Mouse (Mus musculus): Measurements from ENCODE around the gene Lrp8. TPM values are rescaled to one million over a fixed set of nuclear protein-coding genes. Genes with fewer than 3 reads are reported as not detected.

Gene Lrp8
- total and polyA plus RNA-seq, 3 experiments: 25.2 to 33.2 TPM; not detected in 1

- no peak overlapping the region for H3K9ac ChIP-seq (ENCODE audit: control insufficient read depth, low read depth, low read length, poor library complexity, severe bottlenecking)
- no peaks in the 10 kb centered on the region for H3K9me3 ChIP-seq (replicated peaks; ENCODE audit: insufficient read depth, low read length)
- peaks cover 0 to 1% of the 10 kb centered on the region in 2 experiments; a peak in 2 of 4 replicates for H3K36me3 ChIP-seq (ENCODE audit: control insufficient read depth in 1 of 2, insufficient read depth in 2 of 2, low read length in 2 of 2)
- H3K79me2 ChIP-seq (ENCODE audit: control insufficient read depth, insufficient read depth, low read length, poor library complexity): 0 out of 2 replicates have a peak, but pooled peaks cover 1% of the 10 kb centered on the region
- H3K27me3 ChIP-seq (ENCODE audit: control insufficient read depth in 1 of 2, insufficient read depth in 2 of 2, low read length in 2 of 2): no peaks in the 10 kb centered on the region
- DNase-seq (ENCODE audit: low read depth, low spot score): no peak
- no peak for TF ChIP-seq RAD21 (IDR thresholded peaks at IDR 0.05; ENCODE audit: low read depth, low read length)
- no peak for TF ChIP-seq TBP (IDR thresholded peaks at IDR 0.05; ENCODE audit: low read depth, low read length)
- TF ChIP-seq EP300 (IDR thresholded peaks at IDR 0.05; ENCODE audit: low read depth in 1 of 2, low read length in 2 of 2): no peak
- TF ChIP-seq MAFK (IDR thresholded peaks at IDR 0.05; ENCODE audit: borderline replicate concordance, low read depth, low read length): no peak
- TF ChIP-seq ZC3H11A (IDR thresholded peaks at IDR 0.05; ENCODE audit: low read depth, low read length): no peak
- TF ChIP-seq TCF12 (IDR thresholded peaks at IDR 0.05; ENCODE audit: low read depth, low read length): no peak
- TF ChIP-seq SIN3A (IDR thresholded peaks at IDR 0.05; ENCODE audit: low read length): no peak
- no peaks in the 10 kb centered on the region for H3K4me1 ChIP-seq (ENCODE audit: control insufficient read depth in 1 of 2, insufficient read depth in 2 of 2, low read length in 2 of 2)
- no peak overlapping the region for H3K4me3 ChIP-seq (ENCODE audit: control insufficient read depth in 1 of 2, insufficient read depth in 1 of 2, low read depth in 2 of 2, low read length in 2 of 2)
- no peak overlapping the region for H3K27ac ChIP-seq (ENCODE audit: control insufficient read depth, low read depth, low read length)
Measured at GRCm38 (mm10) chr4:107834643-107835314, 32.7 kb downstream of the Lrp8 start.

- DNase-seq (ENCODE audit: low read depth, low spot score): no peak
- Histone ChIP-seq H3K4me1 (ENCODE audit: control insufficient read depth in 1 of 2, insufficient read depth in 2 of 2, low read length in 2 of 2) (no peaks in the 10 kb centered on the region), H3K36me3 (ENCODE audit: control insufficient read depth in 1 of 2, insufficient read depth in 2 of 2, low read length in 2 of 2) (peaks cover 0 to 1% of the 10 kb centered on the region in 2 experiments; a peak in 2 of 4 replicates), H3K9ac (ENCODE audit: control insufficient read depth, low read depth, low read length, poor library complexity, severe bottlenecking) (no peak overlapping the region), H3K9me3 (replicated peaks; ENCODE audit: insufficient read depth, low read length) (no peaks in the 10 kb centered on the region), H3K27ac (ENCODE audit: control insufficient read depth, low read depth, low read length) (no peak overlapping the region), H3K27me3 (ENCODE audit: control insufficient read depth in 1 of 2, insufficient read depth in 2 of 2, low read length in 2 of 2) (no peaks in the 10 kb centered on the region), H3K79me2 (ENCODE audit: control insufficient read depth, insufficient read depth, low read length, poor library complexity) (no peaks in the 10 kb centered on the region), H3K4me3 (ENCODE audit: control insufficient read depth in 1 of 2, insufficient read depth in 1 of 2, low read depth in 2 of 2, low read length in 2 of 2) (no peak overlapping the region)
- no peak for TF ChIP-seq EP300 (IDR thresholded peaks at IDR 0.05; ENCODE audit: low read depth in 1 of 2, low read length in 2 of 2)
- TF ChIP-seq RAD21 (IDR thresholded peaks at IDR 0.05; ENCODE audit: low read depth, low read length): no peak
- no peak for TF ChIP-seq USF2 (IDR thresholded peaks at IDR 0.05; ENCODE audit: borderline replicate concordance in 1 of 2, insufficient read depth in 1 of 2, low read depth in 1 of 2, low read length in 2 of 2)
- TF ChIP-seq ZC3H11A (IDR thresholded peaks at IDR 0.05; ENCODE audit: low read depth, low read length): no peak
- TF ChIP-seq GATA1 (IDR thresholded peaks at IDR 0.05; ENCODE audit: low read depth, low read length): no peak
- TF ChIP-seq MAZ (IDR thresholded peaks at IDR 0.05; ENCODE audit: low read depth, low read length): no peak
- no peak for TF ChIP-seq CHD2 (IDR thresholded peaks at IDR 0.05; ENCODE audit: low read length)
Measured at GRCm38 (mm10) chr4:107835508-107835909, 33.4 kb downstream of the Lrp8 start.

- Histone ChIP-seq H3K27me3 (ENCODE audit: control insufficient read depth in 1 of 2, insufficient read depth in 2 of 2, low read length in 2 of 2) (no peaks in the 10 kb centered on the region), H3K9me3 (replicated peaks; ENCODE audit: insufficient read depth, low read length) (no peaks in the 10 kb centered on the region), H3K27ac (ENCODE audit: control insufficient read depth, low read depth, low read length) (no peak overlapping the region), H3K36me3 (ENCODE audit: control insufficient read depth in 1 of 2, insufficient read depth in 2 of 2, low read length in 2 of 2) (peaks cover 0 to 1% of the 10 kb centered on the region in 2 experiments; a peak in 2 of 4 replicates), H3K4me3 (ENCODE audit: control insufficient read depth in 1 of 2, insufficient read depth in 1 of 2, low read depth in 2 of 2, low read length in 2 of 2) (no peak overlapping the region), H3K79me2 (ENCODE audit: control insufficient read depth, insufficient read depth, low read length, poor library complexity) (no peaks in the 10 kb centered on the region), H3K9ac (ENCODE audit: control insufficient read depth, low read depth, low read length, poor library complexity, severe bottlenecking) (no peak overlapping the region), H3K4me1 (ENCODE audit: control insufficient read depth in 1 of 2, insufficient read depth in 2 of 2, low read length in 2 of 2) (no peaks in the 10 kb centered on the region)
- TF ChIP-seq JUND (IDR thresholded peaks at IDR 0.05; ENCODE audit: low read depth, low read length) (no peak), UBTF (IDR thresholded peaks at IDR 0.05; ENCODE audit: borderline replicate concordance, insufficient read depth, low read depth, low read length) (no peak)
- DNase-seq (ENCODE audit: low read depth, low spot score): peak; percentile 34
Measured at GRCm38 (mm10) chr4:107836758-107837157, 34.7 kb downstream of the Lrp8 start.
